Mouse (Mus musculus) spleen, adult 2 months (tissue): ENCODE measurements around the gene Inpp4b.

Experiments used
- CTCF ChIP-seq: fragments of 200-500 bp; IDR thresholded peaks from 2 replicates; pipeline ENCODE4 v1.5.1; 2011; ENCODE audit warnings: mild to moderate bottlenecking, inconsistent platforms; ENCODE audit not compliant: insufficient read depth, insufficient read length, insufficient replicate concordance; ENCODE audit errors: extremely low read depth
- POLR2A ChIP-seq: fragments of 200-500 bp; IDR thresholded peaks from 2 replicates; pipeline ENCODE4 v1.6.1; 2011; ENCODE audit warnings: low read depth, low read length, inconsistent platforms

DNA sequence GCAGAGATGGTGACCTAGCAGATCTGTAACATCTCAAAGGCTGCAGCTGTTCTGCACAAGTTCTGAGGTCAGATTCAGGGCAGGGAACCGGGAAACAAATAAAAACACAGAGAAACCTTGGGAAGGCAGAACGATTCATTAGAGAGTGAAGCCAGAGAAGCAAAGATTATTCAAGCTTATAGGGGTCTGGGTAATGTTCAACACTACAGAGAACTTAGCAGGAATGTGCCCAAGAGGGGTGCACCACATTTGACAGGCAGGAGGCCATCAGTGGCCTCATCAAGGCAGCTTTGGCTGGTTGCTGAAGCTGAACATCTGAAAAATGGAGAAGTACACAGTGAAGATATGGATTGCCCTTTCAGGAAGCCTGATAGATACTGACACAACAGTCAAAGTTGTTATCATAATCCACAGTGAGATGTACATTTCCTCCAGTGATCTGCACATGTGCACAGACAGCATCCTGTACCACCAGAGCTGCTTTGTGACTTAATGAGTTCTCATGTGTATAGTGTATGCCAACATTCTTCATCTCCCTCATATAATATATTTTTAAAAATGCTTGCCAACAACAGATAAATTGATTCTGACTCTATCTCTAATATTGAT, 148.8 kb downstream of the Inpp4b start:
- no peak for TF ChIP-seq POLR2A
- no peak for TF ChIP-seq CTCF
